Mouse (Mus musculus): ENCODE data around the gene Krt81. TPM values are rescaled to one million over a fixed set of nuclear protein-coding genes. Genes with fewer than 3 reads are reported as not detected.
A peak's percentile ranks its signal among the peaks of the same experiment; 100 is the strongest.

Krt81 gene
- polyA plus RNA-seq, 1 experiment from 2014 or later, result not detected

DNA sequence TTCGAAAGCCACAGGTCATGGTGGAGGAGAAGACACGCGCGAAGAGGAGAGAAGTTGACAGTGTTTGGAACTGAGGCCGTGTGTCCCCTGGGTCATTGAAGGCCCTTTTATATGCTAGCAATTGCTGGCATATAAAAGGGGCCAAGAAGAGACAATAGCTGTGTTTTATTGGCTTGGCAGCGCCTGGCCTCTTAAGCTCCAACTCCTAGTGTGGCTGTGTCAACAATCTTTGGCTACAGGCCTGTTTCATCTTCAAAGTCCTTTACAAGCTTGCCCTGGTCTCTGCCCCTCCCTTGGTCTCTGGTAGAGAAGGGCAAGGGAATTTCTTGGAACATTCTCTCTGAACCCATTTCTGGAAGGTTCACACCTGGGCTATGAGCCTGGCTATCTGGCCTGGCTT, 27.9 kb upstream of the Krt81 start, which contains the start of gene Krt83:
Gene Krt83 (minus strand): TSS at position 82 of the 400 bp plus-strand sequence.
- H3K36me3 ChIP-seq (replicated peaks; ENCODE audit: control insufficient read depth, insufficient read depth, low read depth, low read length), result no peaks in the 10 kb centered on the region
- H3K4me1 ChIP-seq (ENCODE audit: control insufficient read depth, insufficient read depth, low read length), result no peaks in the 10 kb centered on the region; the same call in 1 of the 2 replicates
- no peak within 1 kb of the TSS for H3K9ac ChIP-seq (replicated peaks; ENCODE audit: low read length)
- no peaks in the 10 kb centered on the region for H3K9me3 ChIP-seq (replicated peaks; ENCODE audit: control insufficient read depth, low read length)
- H3K4me2 ChIP-seq (ENCODE audit: low read depth, low read length), result no peak within 1 kb of the TSS
- DNase-seq (ENCODE audit: low spot score), result no peak
- no peak for ATAC-seq (replicated peaks; ENCODE audit: insufficient number of reproducible peaks, low FRiP score, low TSS enrichment, low read depth)
- no peak within 1 kb of the TSS for H3K27ac ChIP-seq (replicated peaks; ENCODE audit: low read depth, low read length)
- 81% methylated on average over 6 of the region's 6 CpGs for WGBS
- H3K27me3 ChIP-seq (ENCODE audit: control insufficient read depth, insufficient read depth, low read length), result no peaks in the 10 kb centered on the region
- no peak within 1 kb of the TSS for H3K4me3 ChIP-seq (ENCODE audit: low read depth, low read length)

DNA sequence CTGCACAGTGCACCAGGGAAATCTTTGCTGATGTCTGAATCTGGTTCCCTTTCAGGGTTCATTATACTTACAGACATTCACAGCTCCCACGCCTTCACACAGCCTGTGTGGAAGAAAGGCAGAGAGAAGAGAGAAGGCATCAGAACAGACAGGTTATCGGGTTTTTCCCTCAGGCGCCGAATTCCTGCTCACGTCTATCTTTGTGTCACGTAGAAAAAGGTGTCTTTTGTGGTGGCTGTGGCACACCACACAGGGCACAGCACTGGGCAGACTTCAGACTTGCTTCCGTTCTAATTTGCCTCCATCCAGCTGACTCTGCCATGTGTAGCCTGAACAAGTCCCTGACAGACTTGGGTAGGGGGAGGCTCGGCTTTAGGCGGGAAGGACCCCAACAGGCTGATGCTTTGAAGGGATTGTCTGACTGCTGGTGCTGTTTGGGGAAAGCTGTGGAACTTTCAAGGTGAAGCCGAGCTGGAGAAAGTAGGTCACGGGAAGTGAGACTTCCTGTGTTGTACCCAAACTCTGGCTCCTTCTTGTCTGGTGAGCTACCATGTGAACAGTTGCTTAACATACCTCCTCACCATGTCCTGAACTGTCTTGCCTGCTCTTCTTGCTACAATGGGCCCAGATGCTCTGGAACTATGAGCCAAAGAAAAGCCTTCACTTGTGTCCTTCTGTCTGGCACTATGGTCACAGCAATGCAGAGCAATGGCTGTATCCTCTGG, 22.5 kb upstream of the Krt81 start:
- WGBS, result 82% methylated on average over 11 of the region's 11 CpGs
- no peak for DNase-seq (ENCODE audit: low spot score)

GRCm38 (mm10) chr15:101484939-101485338, 21.4 kb upstream of the Krt81 start:
- DNase-seq (ENCODE audit: low spot score) (no peak), ATAC-seq (replicated peaks; ENCODE audit: insufficient number of reproducible peaks, low FRiP score, low TSS enrichment, low read depth) (no peak)
- 86% methylated on average over 1 of the region's 1 CpGs for WGBS
- Histone ChIP-seq H3K36me3 (replicated peaks; ENCODE audit: control insufficient read depth, insufficient read depth, low read depth, low read length) (no peaks in the 10 kb centered on the region), H3K4me2 (ENCODE audit: low read depth, low read length) (no peak overlapping the region), H3K9me3 (replicated peaks; ENCODE audit: control insufficient read depth, low read length) (no peaks in the 10 kb centered on the region), H3K27me3 (ENCODE audit: control insufficient read depth, insufficient read depth, low read length) (no peaks in the 10 kb centered on the region), H3K4me3 (ENCODE audit: low read depth, low read length) (no peak overlapping the region), H3K9ac (replicated peaks; ENCODE audit: low read length) (no peak overlapping the region), H3K27ac (replicated peaks; ENCODE audit: low read depth, low read length) (no peak overlapping the region), H3K4me1 (ENCODE audit: control insufficient read depth, insufficient read depth, low read length) (no peaks in the 10 kb centered on the region)

More for the DNA sequence above, 22.5 kb upstream of the Krt81 start:
- Histone ChIP-seq H3K4me2 (ENCODE audit: low read depth, low read length) (no peak overlapping the region), H3K27me3 (ENCODE audit: control insufficient read depth, insufficient read depth, low read length) (no peaks in the 10 kb centered on the region), H3K9ac (replicated peaks; ENCODE audit: low read length) (no peak overlapping the region), H3K27ac (replicated peaks; ENCODE audit: low read depth, low read length) (no peak overlapping the region), H3K36me3 (replicated peaks; ENCODE audit: control insufficient read depth, insufficient read depth, low read depth, low read length) (no peaks in the 10 kb centered on the region), H3K4me3 (ENCODE audit: low read depth, low read length) (no peak overlapping the region), H3K4me1 (ENCODE audit: control insufficient read depth, insufficient read depth, low read length) (no peaks in the 10 kb centered on the region), H3K9me3 (replicated peaks; ENCODE audit: control insufficient read depth, low read length) (no peaks in the 10 kb centered on the region)
- no peak for ATAC-seq (replicated peaks; ENCODE audit: insufficient number of reproducible peaks, low FRiP score, low TSS enrichment, low read depth)

GRCm38 (mm10) chr15:101483646-101484045, 20.1 kb upstream of the Krt81 start:
- Histone ChIP-seq H3K36me3 (replicated peaks; ENCODE audit: control insufficient read depth, insufficient read depth, low read depth, low read length) (no peaks in the 10 kb centered on the region), H3K27me3 (ENCODE audit: control insufficient read depth, insufficient read depth, low read length) (peaks cover 2% of the 10 kb centered on the region; the same call in 1 of the 2 replicates), H3K9ac (replicated peaks; ENCODE audit: low read length) (no peak overlapping the region), H3K9me3 (replicated peaks; ENCODE audit: control insufficient read depth, low read length) (no peaks in the 10 kb centered on the region), H3K4me2 (ENCODE audit: low read depth, low read length) (no peak overlapping the region), H3K4me3 (ENCODE audit: low read depth, low read length) (no peak overlapping the region), H3K27ac (replicated peaks; ENCODE audit: low read depth, low read length) (no peak overlapping the region), H3K4me1 (ENCODE audit: control insufficient read depth, insufficient read depth, low read length) (peaks cover 6% of the 10 kb centered on the region; the same call in 1 of the 2 replicates)
- ATAC-seq (replicated peaks; ENCODE audit: insufficient number of reproducible peaks, low FRiP score, low TSS enrichment, low read depth) (no peak), DNase-seq (ENCODE audit: low spot score) (no peak)
- WGBS, result 77% methylated on average over 1 of the region's 1 CpGs

DNA sequence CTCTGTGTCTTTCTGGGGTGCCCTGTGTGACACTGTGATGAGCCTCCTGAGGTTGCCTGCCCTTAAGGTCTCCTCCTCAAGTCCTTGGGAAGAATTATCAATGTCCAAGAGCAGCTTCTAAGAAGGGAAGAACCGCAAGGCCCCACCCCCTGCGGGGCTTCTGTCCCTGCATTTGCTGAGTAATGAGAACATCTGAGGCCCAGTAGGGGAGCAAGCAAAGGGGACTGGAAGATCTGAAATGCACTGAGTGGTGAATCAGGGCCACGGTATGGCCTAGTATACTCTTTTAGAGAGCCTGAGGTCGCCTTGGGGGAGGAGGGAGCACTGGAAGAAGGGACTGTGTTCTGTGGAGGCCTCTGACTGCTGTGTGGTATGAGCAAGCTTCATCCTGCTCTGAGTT, 18.5 kb upstream of the Krt81 start:
- no peak for DNase-seq (ENCODE audit: low spot score)
- Histone ChIP-seq H3K27me3 (ENCODE audit: control insufficient read depth, insufficient read depth, low read length) (peaks cover 2% of the 10 kb centered on the region; the same call in 1 of the 2 replicates), H3K36me3 (replicated peaks; ENCODE audit: control insufficient read depth, insufficient read depth, low read depth, low read length) (no peaks in the 10 kb centered on the region), H3K4me2 (ENCODE audit: low read depth, low read length) (no peak overlapping the region), H3K9me3 (replicated peaks; ENCODE audit: control insufficient read depth, low read length) (no peaks in the 10 kb centered on the region), H3K9ac (replicated peaks; ENCODE audit: low read length) (no peak overlapping the region), H3K27ac (replicated peaks; ENCODE audit: low read depth, low read length) (no peak overlapping the region), H3K4me3 (ENCODE audit: low read depth, low read length) (no peak overlapping the region), H3K4me1 (ENCODE audit: control insufficient read depth, insufficient read depth, low read length) (peaks cover 6% of the 10 kb centered on the region; the same call in 1 of the 2 replicates)
- WGBS, result 38% methylated on average over 4 of the region's 4 CpGs
- no peak for ATAC-seq (replicated peaks; ENCODE audit: insufficient number of reproducible peaks, low FRiP score, low TSS enrichment, low read depth)

DNA sequence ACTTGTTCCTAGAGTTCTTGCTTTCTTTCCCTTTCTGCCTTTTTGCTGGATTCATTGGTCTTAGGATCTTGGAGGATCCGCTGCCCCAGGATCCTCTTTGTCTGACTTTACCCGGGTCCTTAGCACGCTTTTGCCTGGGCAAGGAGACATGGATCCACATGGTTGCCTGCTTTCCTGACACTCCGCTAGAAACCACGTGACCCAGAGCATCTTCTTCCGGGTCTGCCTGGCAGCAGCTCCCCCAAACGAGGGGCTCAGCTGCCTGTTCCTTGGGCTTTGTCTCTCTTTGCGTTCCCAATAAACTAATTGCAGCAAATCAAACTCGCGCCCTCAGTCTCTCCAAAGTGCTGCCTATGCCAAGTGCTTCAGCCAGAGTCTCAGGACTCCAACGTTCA, 16.1 kb upstream of the Krt81 start:
- peaks cover 2% of the 10 kb centered on the region; the same call in 1 of the 2 replicates for H3K27me3 ChIP-seq (ENCODE audit: control insufficient read depth, insufficient read depth, low read length)
- WGBS, result 37% methylated on average over 11 of the region's 11 CpGs
- H3K4me1 ChIP-seq (ENCODE audit: control insufficient read depth, insufficient read depth, low read length), result peaks cover 6% of the 10 kb centered on the region; the same call in 1 of the 2 replicates
- DNase-seq (ENCODE audit: low spot score), result peak; percentile 30
- peak overlapping the region; percentile 21 for H3K4me3 ChIP-seq (ENCODE audit: low read depth, low read length)
- H3K4me2 ChIP-seq (ENCODE audit: low read depth, low read length), result peak overlapping the region; percentile 57
- no peak for ATAC-seq (replicated peaks; ENCODE audit: insufficient number of reproducible peaks, low FRiP score, low TSS enrichment, low read depth)
- H3K9ac ChIP-seq (replicated peaks; ENCODE audit: low read length), result 0 out of 2 replicates have a peak overlapping the region, but pooled peaks have one; percentile 7
- H3K9me3 ChIP-seq (replicated peaks; ENCODE audit: control insufficient read depth, low read length), result no peaks in the 10 kb centered on the region
- no peak overlapping the region for H3K27ac ChIP-seq (replicated peaks; ENCODE audit: low read depth, low read length)
- H3K36me3 ChIP-seq (replicated peaks; ENCODE audit: control insufficient read depth, insufficient read depth, low read depth, low read length), result no peaks in the 10 kb centered on the region

DNA sequence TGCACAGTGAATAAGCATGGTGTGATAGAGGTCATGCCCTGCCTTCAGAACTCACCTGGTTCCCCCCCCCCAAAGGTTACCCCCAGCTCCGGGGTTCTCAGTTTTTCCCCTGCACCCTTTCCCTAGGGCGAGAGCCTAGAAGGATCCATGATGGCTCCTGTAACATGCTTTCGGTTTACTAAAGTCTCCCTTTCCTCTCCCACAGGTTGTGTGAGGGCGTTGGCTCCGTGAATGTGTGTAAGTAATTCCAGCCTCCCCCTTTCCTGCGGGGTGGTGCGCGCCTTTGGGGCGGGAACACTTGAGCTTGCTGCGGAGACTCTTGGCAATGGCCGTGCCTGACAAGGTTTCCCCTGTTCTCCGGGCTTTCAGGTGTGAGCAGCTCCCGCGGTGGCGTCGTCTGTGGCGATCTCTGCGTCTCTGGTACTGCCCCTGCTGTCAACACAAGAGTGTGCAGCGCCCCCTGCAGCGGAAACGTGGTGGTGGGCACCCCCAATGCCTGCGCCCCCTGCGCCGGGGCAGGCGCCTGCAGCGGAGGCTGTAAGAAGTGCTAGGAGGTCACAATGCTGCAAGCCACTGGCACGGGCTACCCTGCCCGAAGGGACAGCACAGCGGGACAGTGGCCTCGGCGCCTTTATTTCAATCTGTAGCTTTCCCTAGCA, 15.6 kb upstream of the Krt81 start:
- 0 out of 2 replicates have a peak overlapping the region, but pooled peaks have one; percentile 7 for H3K9ac ChIP-seq (replicated peaks; ENCODE audit: low read length)
- peak; percentile 67 for DNase-seq (ENCODE audit: low spot score)
- H3K4me2 ChIP-seq (ENCODE audit: low read depth, low read length), result peak overlapping the region; percentile 57
- peaks cover 6% of the 10 kb centered on the region; the same call in 1 of the 2 replicates for H3K4me1 ChIP-seq (ENCODE audit: control insufficient read depth, insufficient read depth, low read length)
- H3K36me3 ChIP-seq (replicated peaks; ENCODE audit: control insufficient read depth, insufficient read depth, low read depth, low read length), result no peaks in the 10 kb centered on the region
- peaks cover 2% of the 10 kb centered on the region; the same call in 1 of the 2 replicates for H3K27me3 ChIP-seq (ENCODE audit: control insufficient read depth, insufficient read depth, low read length)
- no peaks in the 10 kb centered on the region for H3K9me3 ChIP-seq (replicated peaks; ENCODE audit: control insufficient read depth, low read length)
- no peak overlapping the region for H3K27ac ChIP-seq (replicated peaks; ENCODE audit: low read depth, low read length)
- ATAC-seq (replicated peaks; ENCODE audit: insufficient number of reproducible peaks, low FRiP score, low TSS enrichment, low read depth), result no peak
- H3K4me3 ChIP-seq (ENCODE audit: low read depth, low read length), result peak overlapping the region; percentile 21
- 7% methylated on average over 31 of the region's 31 CpGs for WGBS
